Mouse (Mus musculus) effector memory CD4-positive, alpha-beta T cell, adult 5 months (primary cell): ENCODE data around the gene Drd2. TPM values are rescaled to one million over a fixed set of nuclear protein-coding genes. Genes with fewer than 3 reads are reported as not detected.

Experiments
- polyA plus RNA-seq: library from polyadenylated mRNA; unstranded; fragments of 100-300 nt; shearing (Covaris generic); gene quantifications from one replicate; pipeline ENCODE4 v1.2.1, GENCODE M21; 2017

Gene Drd2
- polyA plus RNA-seq = not detected

GRCm38 (mm10) chr9:49340136-49341043 is at the start of gene Drd2:
Drd2 (plus strand) TSS chr9:49340627.

GRCm38 (mm10) chr9:49426921-49427320 is 86.5 kb downstream of the Drd2 start, which contains the start of gene Ankk1:
Ankk1 (minus strand) TSS chr9:49427021.

Other genes with a start within 250 kb of the Drd2 start
- gene Gm4894, start 90.1 kb upstream of the Drd2 start, polyA plus RNA-seq = not detected
- 0.14 TPM for gene Ankk1, start 86.4 kb downstream of the Drd2 start, polyA plus RNA-seq
- not detected for gene Ttc12, start 145.6 kb downstream of the Drd2 start, polyA plus RNA-seq